Mouse (Mus musculus) liver, embryonic 16.5 days (tissue): ENCODE measurements around the gene Nkx2-2. TPM values are rescaled to one million over a fixed set of nuclear protein-coding genes. Genes with fewer than 3 reads are reported as not detected.

Experiments used
- ATAC-seq: fragments of 200-750 bp; cut with Nextera tagmentation; 2 replicates; pipeline ENCODE4 v1.8.0; 2017; ENCODE audit warnings: low read depth, mild to moderate bottlenecking, moderate number of reproducible peaks, moderate library complexity
- H3K27ac ChIP-seq: fragments of 300-500 bp; sonication (generic); 2 replicates; pipeline ENCODE4 v1.5.1; 2014; ENCODE audit warnings: mild to moderate bottlenecking, low read length
- H3K27me3 ChIP-seq: fragments of 300-500 bp; sonication (generic); 2 replicates; pipeline ENCODE4 v1.6.1; 2014; ENCODE audit warnings: low read depth, low read length, mixed read lengths; ENCODE audit not compliant: control insufficient read depth, insufficient read depth
- H3K36me3 ChIP-seq: fragments of 300-500 bp; sonication (generic); 2 replicates; pipeline ENCODE4 v1.6.1; 2014; ENCODE audit warnings: mild to moderate bottlenecking; ENCODE audit not compliant: control insufficient read depth, insufficient read depth
- H3K4me1 ChIP-seq: fragments of 300-500 bp; sonication (generic); 2 replicates; pipeline ENCODE4 v1.6.1; 2014; ENCODE audit warnings: low read depth, low read length, mixed read lengths; ENCODE audit not compliant: control insufficient read depth
- H3K4me2 ChIP-seq: fragments of 300-500 bp; sonication (generic); 2 replicates; pipeline ENCODE4 v1.6.1; 2014; ENCODE audit warnings: low read depth, low read length, mixed read lengths
- H3K4me3 ChIP-seq: fragments of 300-500 bp; sonication (generic); 2 replicates; pipeline ENCODE4 v1.5.1; 2014; ENCODE audit warnings: low read depth, mild to moderate bottlenecking, low read length
- H3K9ac ChIP-seq: fragments of 300-500 bp; sonication (generic); 2 replicates; pipeline ENCODE4 v1.6.1; 2014; ENCODE audit warnings: low read depth, low read length
- H3K9me3 ChIP-seq: fragments of 300-500 bp; sonication (generic); replicated peaks from 2 replicates; pipeline ENCODE4 v1.6.1; 2016; ENCODE audit warnings: low read length; ENCODE audit not compliant: control insufficient read depth
- WGBS: fragments of 180-500 bp; shearing (Covaris S2); extraction: QIAGEN DNeasy Blood & Tissue Kit; methylation state at CpG from one replicate; pipeline ENCODE4 v1.1.7; 2014; ENCODE audit not compliant: insufficient replicate concordance; 5-methylcytosine and 5-hydroxymethylcytosine counted together
- polyA plus RNA-seq: library from polyadenylated mRNA; unstranded; fragments of >200 nt; fragmentation: Nextera tagmentation; extraction: Ambion mirVana; gene quantifications from 2 replicates; pipeline ENCODE4 v1.2.1, GENCODE M21; 2015

Nkx2-2 gene
- polyA plus RNA-seq, 1 experiment from 2014 or later, result not detected

DNA sequence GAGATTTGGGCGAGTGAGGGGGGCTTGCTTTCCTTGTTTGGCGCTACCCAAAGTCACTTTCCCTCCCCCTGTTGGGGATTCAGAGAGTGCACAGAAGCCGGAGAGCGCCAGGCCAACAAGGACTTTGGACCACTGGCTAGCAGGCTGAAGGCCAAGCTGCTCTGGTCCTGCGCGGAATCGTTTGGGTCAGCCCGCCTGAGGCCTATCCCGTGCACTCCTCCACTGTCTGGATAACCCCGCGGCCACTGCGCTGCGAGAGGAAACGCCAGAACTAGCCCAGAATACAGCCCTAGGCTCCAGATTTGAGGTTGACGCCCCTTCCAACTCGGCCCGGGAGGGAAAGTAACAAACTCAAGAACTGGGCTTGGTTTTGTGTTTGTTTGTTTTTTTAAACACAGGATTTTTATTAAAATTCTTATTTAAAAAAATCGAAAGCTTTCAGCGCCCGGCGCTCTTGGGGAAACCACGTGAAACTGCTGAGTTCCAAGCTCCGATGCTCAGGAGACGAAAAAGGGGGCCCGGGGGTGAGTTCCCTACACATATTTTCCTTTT, 11.3 kb downstream of the Nkx2-2 start:
- no peak overlapping the region for H3K27ac ChIP-seq
- peaks cover 93% of the 10 kb centered on the region for H3K27me3 ChIP-seq
- H3K4me2 ChIP-seq, result peak overlapping the region; percentile 20; the same call in 1 of the 2 replicates
- no peaks in the 10 kb centered on the region for H3K9me3 ChIP-seq
- ATAC-seq, result 0 out of 2 replicates have a peak, but pooled peaks have one; percentile 39
- no peak overlapping the region for H3K9ac ChIP-seq
- 0 out of 2 replicates have a peak overlapping the region, but pooled peaks have one; percentile 5 for H3K4me3 ChIP-seq
- WGBS, result 2% methylated on average over 25 of the region's 25 CpGs
- H3K4me1 ChIP-seq, result peaks cover 7% of the 10 kb centered on the region
- H3K36me3 ChIP-seq, result no peaks in the 10 kb centered on the region

DNA sequence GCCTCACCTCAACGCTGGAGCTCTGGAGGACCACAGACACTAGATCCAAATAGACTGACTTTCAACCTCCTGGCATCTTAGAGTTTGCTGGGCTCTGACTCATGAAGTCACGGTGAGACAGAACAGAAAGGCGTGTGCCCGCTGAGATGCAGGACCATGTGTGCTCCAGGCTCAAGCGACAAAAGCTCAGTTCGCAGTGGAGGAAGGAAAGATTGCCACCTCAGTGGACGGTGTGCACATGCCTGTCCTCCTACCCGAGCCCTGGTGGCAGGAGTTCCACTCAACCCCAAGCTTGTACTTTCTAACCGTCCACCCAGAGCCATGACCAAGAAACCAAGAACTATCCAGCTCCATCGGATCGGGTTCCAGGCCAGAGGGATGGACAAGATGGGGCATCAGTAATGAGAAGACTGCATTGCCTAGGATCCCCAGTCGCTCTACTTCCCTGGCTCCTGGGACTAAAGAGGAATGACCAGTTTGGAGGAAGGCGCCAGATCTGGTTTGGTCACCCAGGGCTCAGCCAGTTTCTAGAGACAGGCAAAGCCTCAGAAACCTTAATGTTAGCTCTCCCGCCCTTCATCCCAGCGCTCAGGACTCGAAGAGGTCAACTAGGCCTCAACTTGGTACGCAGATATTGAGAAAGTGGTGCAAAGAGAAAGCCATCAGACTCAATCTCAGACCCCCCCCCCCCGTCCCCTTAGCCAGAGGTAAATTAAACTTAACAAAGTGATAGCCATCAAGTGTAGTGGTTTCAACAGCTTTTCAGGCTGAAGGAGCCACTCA, 11.9 kb downstream of the Nkx2-2 start:
- H3K9ac ChIP-seq, result no peak overlapping the region
- 11% methylated on average over 18 of the region's 18 CpGs for WGBS
- H3K9me3 ChIP-seq, result no peaks in the 10 kb centered on the region
- no peak for ATAC-seq
- H3K4me3 ChIP-seq, result no peak overlapping the region
- H3K4me1 ChIP-seq, result peaks cover 7% of the 10 kb centered on the region
- no peak overlapping the region for H3K27ac ChIP-seq
- H3K27me3 ChIP-seq, result peaks cover 87% of the 10 kb centered on the region
- H3K4me2 ChIP-seq, result no peak overlapping the region
- no peaks in the 10 kb centered on the region for H3K36me3 ChIP-seq

DNA sequence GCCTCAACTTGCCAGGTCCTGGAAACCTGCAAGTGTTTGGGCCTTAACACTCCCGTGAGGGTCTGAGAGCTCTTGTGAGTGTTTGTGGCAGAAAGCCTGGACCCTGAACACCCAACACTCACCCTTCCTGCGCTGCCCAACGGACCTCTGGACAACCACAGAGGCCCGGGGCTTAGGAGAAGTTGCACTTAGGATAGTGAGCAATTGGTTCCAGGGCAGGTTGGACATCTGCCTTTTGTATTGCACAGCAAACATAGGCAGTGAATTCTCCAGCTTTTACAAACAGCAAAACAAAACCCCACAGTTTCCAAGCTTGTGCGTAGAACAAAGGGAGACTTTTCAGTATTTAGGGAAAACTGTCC, 12.8 kb downstream of the Nkx2-2 start:
- Histone ChIP-seq H3K4me2 (no peak overlapping the region), H3K9ac (no peak overlapping the region), H3K4me3 (no peak overlapping the region), H3K9me3 (no peaks in the 10 kb centered on the region), H3K4me1 (peaks cover 7% of the 10 kb centered on the region), H3K27me3 (peaks cover 79% of the 10 kb centered on the region), H3K27ac (no peak overlapping the region), H3K36me3 (no peaks in the 10 kb centered on the region)
- ATAC-seq, result no peak
- WGBS, result 8% methylated on average over 5 of the region's 5 CpGs

DNA sequence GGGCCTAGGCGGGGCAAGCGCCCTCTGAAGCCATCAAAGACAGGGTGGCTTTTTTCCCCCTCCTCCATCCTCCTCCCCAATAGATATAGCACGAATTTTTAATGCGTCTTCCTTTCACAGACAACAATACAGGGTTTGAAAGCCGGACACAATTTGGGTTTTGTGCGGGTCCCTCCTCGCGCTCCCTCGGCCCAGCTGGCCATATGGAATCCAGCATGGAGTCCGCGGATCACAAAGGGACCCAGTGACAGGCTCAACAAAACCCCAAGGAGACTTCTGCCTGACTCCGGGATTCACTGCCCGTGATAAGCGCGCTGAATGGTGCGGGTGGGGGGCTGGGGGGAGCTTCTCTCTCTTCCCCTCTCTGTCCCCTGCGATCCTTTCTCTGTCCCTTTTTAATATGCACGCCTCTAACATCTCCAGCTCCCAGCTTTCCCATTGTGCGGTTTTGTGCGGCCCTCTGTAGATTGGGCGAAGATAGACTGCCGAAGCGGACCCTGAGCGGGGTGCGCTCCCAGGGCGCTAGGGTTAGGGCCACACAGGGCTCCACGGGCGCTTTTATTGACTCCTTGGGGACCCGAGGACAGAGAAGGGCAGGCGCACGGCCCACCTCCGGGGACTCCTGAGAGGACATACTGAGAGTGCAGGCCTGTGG, 13.3 kb downstream of the Nkx2-2 start:
- Histone ChIP-seq H3K36me3 (no peaks in the 10 kb centered on the region), H3K4me2 (no peak overlapping the region), H3K4me1 (peaks cover 7% of the 10 kb centered on the region), H3K4me3 (no peak overlapping the region), H3K27me3 (peaks cover 74% of the 10 kb centered on the region), H3K9me3 (no peaks in the 10 kb centered on the region), H3K27ac (no peak overlapping the region), H3K9ac (no peak overlapping the region)
- no peak for ATAC-seq
- 8% methylated on average over 32 of the region's 32 CpGs for WGBS

DNA sequence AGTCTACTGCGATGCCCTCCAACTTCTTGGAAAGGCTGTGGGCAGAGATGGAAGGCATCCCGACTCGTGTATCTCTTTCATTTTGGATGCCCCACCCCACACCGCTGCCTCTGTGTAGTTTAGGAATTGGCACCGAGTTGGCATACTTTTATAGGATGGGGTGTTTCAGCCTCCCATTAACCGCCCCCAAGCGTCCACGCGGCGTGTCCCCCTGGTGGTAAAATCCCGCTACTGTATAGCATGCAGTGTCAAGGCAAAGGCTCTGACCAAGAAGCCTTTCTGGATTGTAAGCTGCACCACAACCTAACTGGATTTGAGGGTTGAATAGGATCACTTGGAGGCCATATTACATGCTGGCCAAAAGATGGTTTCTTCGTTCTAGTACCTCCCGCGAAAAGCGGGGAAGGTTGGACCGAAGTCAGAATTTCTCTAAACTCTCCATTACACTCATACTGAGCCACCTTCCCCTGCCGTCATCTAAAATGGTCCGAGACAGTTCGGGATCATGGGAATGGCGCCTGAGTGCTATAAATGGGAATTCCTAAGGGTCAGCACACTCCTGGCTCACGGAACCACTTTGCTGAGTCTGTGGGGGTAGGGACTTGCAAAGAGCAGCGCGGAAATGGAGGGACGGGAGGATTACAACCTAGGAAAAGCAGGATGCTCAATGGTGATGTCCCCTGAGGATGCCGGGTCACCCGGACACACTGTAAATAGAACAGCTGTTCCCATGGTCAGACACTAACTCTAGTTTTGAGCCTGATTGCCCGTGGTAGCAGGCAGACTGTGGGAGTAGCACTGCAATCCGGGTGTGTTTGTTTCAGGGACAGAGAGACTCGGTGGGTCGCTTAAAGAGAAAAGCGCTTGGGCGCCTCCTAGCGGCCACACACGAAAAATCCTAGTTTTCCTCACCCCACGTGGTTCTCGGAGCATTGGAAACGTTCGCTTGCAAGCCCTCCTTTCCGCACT, 15.7 kb downstream of the Nkx2-2 start:
- H3K27ac ChIP-seq, result no peak overlapping the region
- ATAC-seq, result peak; percentile 53; the same call in 1 of the 2 replicates
- peaks cover 7% of the 10 kb centered on the region for H3K4me1 ChIP-seq
- peak overlapping the region; percentile 31 for H3K4me3 ChIP-seq
- H3K9me3 ChIP-seq, result no peaks in the 10 kb centered on the region
- peak overlapping the region; percentile 49 for H3K4me2 ChIP-seq
- 1% methylated on average over 39 of the region's 39 CpGs for WGBS
- no peaks in the 10 kb centered on the region for H3K36me3 ChIP-seq
- no peak overlapping the region for H3K9ac ChIP-seq
- H3K27me3 ChIP-seq, result peaks cover 59% of the 10 kb centered on the region

DNA sequence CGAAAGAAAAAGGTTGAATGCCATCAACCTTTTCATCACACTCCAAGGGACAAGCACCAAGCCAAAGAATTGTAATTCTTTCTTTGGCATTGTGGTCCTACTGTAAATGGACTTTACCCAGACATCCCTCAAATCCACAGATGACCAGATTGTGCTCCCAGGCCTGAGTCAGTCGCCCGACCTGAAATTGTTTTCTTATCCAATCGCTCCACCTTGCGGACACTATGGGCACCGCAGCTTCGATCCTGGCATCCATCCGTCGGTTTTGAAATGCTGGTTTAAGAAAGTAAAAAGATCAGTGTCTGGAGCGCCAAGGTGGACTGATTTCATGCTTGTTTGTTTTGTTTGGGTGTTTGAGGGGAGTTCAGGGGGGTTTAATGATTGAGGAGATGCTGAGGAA, 16.4 kb downstream of the Nkx2-2 start:
- ATAC-seq, result no peak
- peak overlapping the region; percentile 49 for H3K4me2 ChIP-seq

DNA sequence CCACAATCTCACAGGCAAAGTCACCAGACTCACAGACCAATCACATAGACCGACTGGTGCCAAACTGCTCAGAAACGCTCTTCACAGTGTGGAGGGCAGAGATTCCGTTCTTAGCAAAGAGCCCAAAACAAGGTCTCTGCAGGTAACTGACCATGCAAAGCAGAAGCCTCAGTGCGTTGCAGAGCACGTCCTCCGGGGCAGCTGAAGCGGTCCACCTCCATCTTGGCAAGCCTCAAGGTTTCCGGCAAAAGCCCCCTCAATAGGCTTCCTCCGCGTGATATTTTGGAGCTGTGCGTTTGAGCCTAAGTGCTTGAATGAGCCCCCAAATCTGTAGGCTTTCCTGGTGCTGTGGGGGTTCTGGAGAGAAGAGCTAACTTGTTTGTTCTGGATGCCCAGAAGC, 18.7 kb downstream of the Nkx2-2 start:
- 64% methylated on average over 11 of the region's 11 CpGs for WGBS
- Histone ChIP-seq H3K9ac (no peak overlapping the region), H3K27ac (no peak overlapping the region), H3K27me3 (peaks cover 30% of the 10 kb centered on the region), H3K9me3 (no peaks in the 10 kb centered on the region), H3K4me3 (no peak overlapping the region), H3K4me1 (peaks cover 7% of the 10 kb centered on the region), H3K36me3 (no peaks in the 10 kb centered on the region), H3K4me2 (no peak overlapping the region)
- ATAC-seq, result no peak

More for the DNA sequence above, 16.4 kb downstream of the Nkx2-2 start:
- Histone ChIP-seq H3K27ac (no peak overlapping the region), H3K9ac (no peak overlapping the region), H3K9me3 (no peaks in the 10 kb centered on the region), H3K27me3 (peaks cover 52% of the 10 kb centered on the region), H3K4me3 (peak overlapping the region; percentile 31), H3K36me3 (no peaks in the 10 kb centered on the region), H3K4me1 (peaks cover 7% of the 10 kb centered on the region)
- 7% methylated on average over 10 of the region's 10 CpGs for WGBS

DNA sequence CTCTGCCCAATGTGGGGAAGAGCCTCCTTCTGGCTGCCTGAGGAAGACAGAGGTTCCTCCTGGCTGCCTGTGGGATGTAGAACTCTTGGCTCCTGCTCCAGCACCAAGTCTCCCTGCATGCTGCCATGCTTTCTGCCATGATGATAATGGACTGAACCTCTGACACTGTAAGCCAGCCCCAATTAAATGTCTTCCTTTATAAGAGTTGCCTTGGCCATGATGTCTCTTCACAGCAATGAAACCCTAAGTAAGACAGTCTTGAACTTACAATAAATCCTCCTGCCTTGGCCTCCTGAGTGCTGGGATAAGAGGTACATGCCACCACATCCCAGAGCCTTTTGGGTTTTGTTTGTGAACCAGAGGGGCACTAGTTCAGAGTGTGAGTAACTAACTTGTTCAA, 20.3 kb downstream of the Nkx2-2 start:
- H3K4me2 ChIP-seq, result no peak overlapping the region
- no peak overlapping the region for H3K27ac ChIP-seq
- no peaks in the 10 kb centered on the region for H3K36me3 ChIP-seq
- no peak overlapping the region for H3K4me3 ChIP-seq
- H3K4me1 ChIP-seq, result peaks cover 7% of the 10 kb centered on the region
- H3K9me3 ChIP-seq, result no peaks in the 10 kb centered on the region
- H3K27me3 ChIP-seq, result peaks cover 15% of the 10 kb centered on the region
- no peak for ATAC-seq
- H3K9ac ChIP-seq, result no peak overlapping the region
